Mouse (Mus musculus): ENCODE results near the gene Krtap9-3. TPM values are rescaled to one million over a fixed set of nuclear protein-coding genes. Genes with fewer than 3 reads are reported as not detected.

Krtap9-3 gene
- polyA plus RNA-seq, 1 experiment = not detected

GRCm38 (mm10) chr11:99556195-99556594 lies 41.7 kb downstream of the Krtap9-3 start:
- Histone ChIP-seq H3K36me3 (ENCODE audit: control insufficient read depth) (no peaks in the 10 kb centered on the region), H3K9me3 (ENCODE audit: control insufficient read depth, low read length) (no peaks in the 10 kb centered on the region), H3K27me3 (ENCODE audit: control insufficient read depth) (no peaks in the 10 kb centered on the region), H3K4me1 (ENCODE audit: control insufficient read depth) (no peaks in the 10 kb centered on the region), H3K4me3 (replicated peaks) (no peak overlapping the region)
- TF ChIP-seq TAL1 (IDR thresholded peaks at IDR 0.05; ENCODE audit: low read length) (no peak), GATA1 (IDR thresholded peaks at IDR 0.05; ENCODE audit: low read length) (no peak)

- Histone ChIP-seq H3K4me1 (ENCODE audit: control insufficient read depth) (no peaks in the 10 kb centered on the region), H3K9me3 (ENCODE audit: control insufficient read depth, low read length) (no peaks in the 10 kb centered on the region), H3K36me3 (ENCODE audit: control insufficient read depth) (no peaks in the 10 kb centered on the region), H3K4me3 (replicated peaks) (no peak within 1 kb of the TSS), H3K27me3 (ENCODE audit: control insufficient read depth) (no peaks in the 10 kb centered on the region)
- TF ChIP-seq TAL1 (IDR thresholded peaks at IDR 0.05; ENCODE audit: low read length) = no peak
- TF ChIP-seq GATA1 (IDR thresholded peaks at IDR 0.05; ENCODE audit: low read length) = no peak
Observed at GRCm38 (mm10) chr11:99550765-99551164, 47.1 kb downstream of the Krtap9-3 start, which contains the start of gene Krtap3-3. Krtap3-3 (minus strand) TSS chr11:99550865.

- no peaks in the 10 kb centered on the region for H3K4me1 ChIP-seq (ENCODE audit: control insufficient read depth)
- H3K36me3 ChIP-seq (ENCODE audit: control insufficient read depth) = no peaks in the 10 kb centered on the region
- TF ChIP-seq TAL1 (IDR thresholded peaks at IDR 0.05; ENCODE audit: low read length) (no peak), GATA1 (IDR thresholded peaks at IDR 0.05; ENCODE audit: low read length) (no peak)
- H3K9me3 ChIP-seq (ENCODE audit: control insufficient read depth, low read length) = peaks cover under 1% of the 10 kb centered on the region; the same call in 1 of the 2 replicates
- H3K4me3 ChIP-seq (replicated peaks) = no peak overlapping the region
- no peaks in the 10 kb centered on the region for H3K27me3 ChIP-seq (ENCODE audit: control insufficient read depth)
Observed at GRCm38 (mm10) chr11:99547892-99548291, 50.0 kb downstream of the Krtap9-3 start.

Other genes starting within 250 kb of the Krtap9-3 start
- gene Krt27, start 247.0 kb downstream of the Krtap9-3 start, polyA plus RNA-seq (2012) = not detected in 2 replicates
- not detected in 2 replicates for gene Krt28, start 223.2 kb downstream of the Krtap9-3 start, polyA plus RNA-seq (2012)
- 0.22 and 0.51 TPM in 2 replicates for gene Krt10, start 208.7 kb downstream of the Krtap9-3 start, polyA plus RNA-seq (2012)
- gene Krt12, start 175.8 kb downstream of the Krtap9-3 start, polyA plus RNA-seq (2012) = not detected in 2 replicates
- gene Krt20, start 160.0 kb downstream of the Krtap9-3 start, polyA plus RNA-seq (2012) = not detected in 2 replicates
- not detected in 2 replicates for gene Krt23, start 105.0 kb downstream of the Krtap9-3 start, polyA plus RNA-seq (2012)
- not detected in 2 replicates for gene Krt39, start 76.8 kb downstream of the Krtap9-3 start, polyA plus RNA-seq (2012)
- gene Krt40, start 54.9 kb downstream of the Krtap9-3 start, polyA plus RNA-seq (2012) = not detected in 2 replicates
- not detected in 2 replicates for gene Krtap3-3, start 47.2 kb downstream of the Krtap9-3 start, polyA plus RNA-seq (2012)
- gene Krtap3-2, start 41.3 kb downstream of the Krtap9-3 start, polyA plus RNA-seq (2012) = not detected in 2 replicates
- not detected in 2 replicates for gene Gm11939, start 38.6 kb downstream of the Krtap9-3 start, polyA plus RNA-seq (2012)
- not detected in 2 replicates for gene Krtap3-1, start 31.5 kb downstream of the Krtap9-3 start, polyA plus RNA-seq (2012)
- not detected in 2 replicates for gene Krtap1-5, start 17.1 kb downstream of the Krtap9-3 start, polyA plus RNA-seq (2012)
- gene Krtap1-4, start 14.5 kb downstream of the Krtap9-3 start, polyA plus RNA-seq (2012) = not detected in 2 replicates
- gene Krtap1-3, start 6.8 kb downstream of the Krtap9-3 start, polyA plus RNA-seq (2012) = not detected in 2 replicates
- not detected in 2 replicates for gene Gm11938, start 5.2 kb upstream of the Krtap9-3 start, polyA plus RNA-seq (2012)
- not detected in 2 replicates for gene Gm11937, start 12.1 kb upstream of the Krtap9-3 start, polyA plus RNA-seq (2012)
- gene Krtap2-4, start 16.7 kb upstream of the Krtap9-3 start, polyA plus RNA-seq (2012) = not detected in 2 replicates
- gene Gm11562, start 22.3 kb upstream of the Krtap9-3 start, polyA plus RNA-seq (2012) = not detected in 2 replicates
- gene Krtap4-1, start 30.1 kb upstream of the Krtap9-3 start, polyA plus RNA-seq (2012) = not detected in 2 replicates
- gene Krtap4-2, start 37.0 kb upstream of the Krtap9-3 start, polyA plus RNA-seq (2012) = not detected in 2 replicates
- gene Krtap4-7, start 46.0 kb upstream of the Krtap9-3 start, polyA plus RNA-seq (2012) = not detected in 2 replicates
- not detected in 2 replicates for gene Gm11555, start 52.1 kb upstream of the Krtap9-3 start, polyA plus RNA-seq (2012)
- not detected in 2 replicates for gene Gm11563, start 60.9 kb upstream of the Krtap9-3 start, polyA plus RNA-seq (2012)
- not detected in 2 replicates for gene Krtap4-6, start 67.9 kb upstream of the Krtap9-3 start, polyA plus RNA-seq (2012)
- gene Gm14190, start 92.6 kb upstream of the Krtap9-3 start, polyA plus RNA-seq (2012) = not detected in 2 replicates
- gene Gm14180, start 136.2 kb upstream of the Krtap9-3 start, polyA plus RNA-seq (2012) = not detected in 2 replicates
- gene Gm11595, start 174.8 kb upstream of the Krtap9-3 start, polyA plus RNA-seq (2012) = not detected in 2 replicates
- gene Krtap4-8, start 182.6 kb upstream of the Krtap9-3 start, polyA plus RNA-seq (2012) = not detected in 2 replicates
- gene Krtap4-9, start 187.1 kb upstream of the Krtap9-3 start, polyA plus RNA-seq (2012) = not detected in 2 replicates
- gene Gm11596, start 195.4 kb upstream of the Krtap9-3 start, polyA plus RNA-seq (2012) = not detected in 2 replicates
- gene Gm11569, start 200.8 kb upstream of the Krtap9-3 start, polyA plus RNA-seq (2012) = not detected in 2 replicates
- gene Gm11554, start 206.3 kb upstream of the Krtap9-3 start, polyA plus RNA-seq (2012) = not detected in 2 replicates
- not detected in 2 replicates for gene Krtap4-13, start 211.8 kb upstream of the Krtap9-3 start, polyA plus RNA-seq (2012)
- not detected in 2 replicates for gene Gm11564, start 217.6 kb upstream of the Krtap9-3 start, polyA plus RNA-seq (2012)
- not detected in 2 replicates for gene 2300003K06Rik, start 240.0 kb upstream of the Krtap9-3 start, polyA plus RNA-seq (2012)